Mouse (Mus musculus) embryonic fibroblast, embryonic 13.5 days (primary cell): ENCODE measurements around the gene Trim46.

Experiments used
- CTCF ChIP-seq: IDR thresholded peaks from 2 replicates; pipeline ENCODE4 v1.5.1; 2011; ENCODE audit warnings: mild to moderate bottlenecking, control low read depth, low read length, moderate library complexity, borderline replicate concordance; ENCODE audit not compliant: insufficient read depth
- POLR2A ChIP-seq: IDR thresholded peaks from 2 replicates; pipeline ENCODE4 v1.6.1; 2011; ENCODE audit warnings: low read depth, mild to moderate bottlenecking, control low read depth, low read length, moderate library complexity

DNA sequence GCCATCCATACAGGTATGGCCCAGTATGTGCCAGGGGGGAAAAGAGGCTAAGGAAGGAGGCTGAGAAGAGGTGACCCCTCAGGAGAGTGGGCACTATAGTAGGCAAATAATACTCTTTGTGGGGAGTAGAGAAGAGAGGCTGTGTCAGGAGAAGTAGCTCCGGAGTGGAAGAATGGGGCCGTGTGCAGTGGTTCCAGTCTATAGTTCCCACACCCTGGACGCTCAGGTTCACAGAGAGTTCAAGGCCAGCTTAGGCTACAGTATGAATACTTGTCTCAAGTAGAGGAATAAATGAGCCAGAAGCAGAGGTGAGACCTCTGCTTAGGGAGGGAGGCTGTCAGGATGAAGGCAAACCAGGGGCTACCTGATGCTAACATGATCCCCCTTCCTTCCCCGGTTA lies 16.8 kb downstream of the Trim46 start:
- TF ChIP-seq CTCF (no peak), POLR2A (no peak)
